Mouse (Mus musculus): Measurements from ENCODE around the gene Capg. TPM values are rescaled to one million over a fixed set of nuclear protein-coding genes. Genes with fewer than 3 reads are reported as not detected.

Gene Capg
- polyA plus RNA-seq, 1 experiment from 2014 or later = 123 TPM

GRCm38 (mm10) chr6:72534035-72534809 lies 10.0 kb upstream of the Capg start:
- H3K9me3 ChIP-seq = no peaks in the 10 kb centered on the region
- no peaks in the 10 kb centered on the region for H3K27me3 ChIP-seq
- H3K4me3 ChIP-seq = no peak overlapping the region
- H3K4me2 ChIP-seq = no peak overlapping the region
- peak; percentile 40; the same call in 1 of the 2 replicates for ATAC-seq (ENCODE audit: insufficient number of reproducible peaks, low FRiP score, low TSS enrichment, low read depth)
- H3K27ac ChIP-seq = peak overlapping the region; percentile 50
- H3K4me1 ChIP-seq = peaks cover 26% of the 10 kb centered on the region
- WGBS = 17% methylated on average over 9 of the region's 9 CpGs
- H3K36me3 ChIP-seq = no peaks in the 10 kb centered on the region
- H3K9ac ChIP-seq = no peak overlapping the region

- Histone ChIP-seq H3K27me3 (no peaks in the 10 kb centered on the region), H3K36me3 (no peaks in the 10 kb centered on the region), H3K27ac (no peak overlapping the region), H3K4me3 (no peak overlapping the region), H3K4me2 (peak overlapping the region; percentile 32; the same call in 1 of the 2 replicates), H3K9ac (no peak overlapping the region), H3K4me1 (peaks cover 26% of the 10 kb centered on the region), H3K9me3 (no peaks in the 10 kb centered on the region)
- no peak for ATAC-seq (ENCODE audit: insufficient number of reproducible peaks, low FRiP score, low TSS enrichment, low read depth)
- 4% methylated on average over 9 of the region's 9 CpGs for WGBS
Measured at GRCm38 (mm10) chr6:72535165-72535564, 9.0 kb upstream of the Capg start.

- no peak overlapping the region for H3K9ac ChIP-seq
- H3K4me1 ChIP-seq = peaks cover 19% of the 10 kb centered on the region
- 0 out of 2 replicates have a peak overlapping the region, but pooled peaks have one; percentile 17 for H3K27ac ChIP-seq
- 39% methylated on average over 10 of the region's 10 CpGs for whole genome bisulfite sequencing
- no peaks in the 10 kb centered on the region for H3K36me3 ChIP-seq
- no peak for ATAC-seq (ENCODE audit: insufficient number of reproducible peaks, low FRiP score, low TSS enrichment, low read depth)
- H3K27me3 ChIP-seq = no peaks in the 10 kb centered on the region
- peak overlapping the region; percentile 77 for H3K4me2 ChIP-seq
- no peaks in the 10 kb centered on the region for H3K9me3 ChIP-seq
- peak overlapping the region; percentile 45 for H3K4me3 ChIP-seq
Measured at GRCm38 (mm10) chr6:72537998-72538500, 6.1 kb upstream of the Capg start.

- H3K27ac ChIP-seq = 0 out of 2 replicates have a peak overlapping the region, but pooled peaks have one; percentile 17
- peak overlapping the region; percentile 43 for H3K9ac ChIP-seq
- under 1% methylated on average over 16 of the region's 16 CpGs for WGBS
- peak overlapping the region; percentile 77 for H3K4me2 ChIP-seq
- ATAC-seq (ENCODE audit: insufficient number of reproducible peaks, low FRiP score, low TSS enrichment, low read depth) = peak; percentile 85
- no peaks in the 10 kb centered on the region for H3K36me3 ChIP-seq
- peak overlapping the region; percentile 45 for H3K4me3 ChIP-seq
- no peaks in the 10 kb centered on the region for H3K9me3 ChIP-seq
- peaks cover 25% of the 10 kb centered on the region for H3K4me1 ChIP-seq
- H3K27me3 ChIP-seq = no peaks in the 10 kb centered on the region
Measured at GRCm38 (mm10) chr6:72538562-72539031, 5.6 kb upstream of the Capg start.

- Histone ChIP-seq H3K27ac (peak overlapping the region; percentile 81), H3K4me3 (no peak overlapping the region), H3K4me2 (no peak overlapping the region), H3K4me1 (peaks cover 28% of the 10 kb centered on the region), H3K9ac (no peak overlapping the region), H3K27me3 (no peaks in the 10 kb centered on the region), H3K9me3 (no peaks in the 10 kb centered on the region), H3K36me3 (no peaks in the 10 kb centered on the region)
- WGBS = 61% methylated on average over 12 of the region's 12 CpGs
- no peak for ATAC-seq (ENCODE audit: insufficient number of reproducible peaks, low FRiP score, low TSS enrichment, low read depth)
Measured at GRCm38 (mm10) chr6:72543265-72543850, 833 bp upstream of the Capg start.

- no peak for ATAC-seq (ENCODE audit: insufficient number of reproducible peaks, low FRiP score, low TSS enrichment, low read depth)
- H3K9me3 ChIP-seq = no peaks in the 10 kb centered on the region
- H3K36me3 ChIP-seq = no peaks in the 10 kb centered on the region
- WGBS = 44% methylated on average over 7 of the region's 7 CpGs
- no peak overlapping the region for H3K4me3 ChIP-seq
- no peak overlapping the region for H3K9ac ChIP-seq
- H3K27me3 ChIP-seq = no peaks in the 10 kb centered on the region
- H3K4me2 ChIP-seq = peak overlapping the region; percentile 12; the same call in 1 of the 2 replicates
- peaks cover 26% of the 10 kb centered on the region for H3K4me1 ChIP-seq
- H3K27ac ChIP-seq = no peak overlapping the region
Measured at GRCm38 (mm10) chr6:72545377-72545776, 1.2 kb downstream of the Capg start.

- no peak for ATAC-seq (ENCODE audit: insufficient number of reproducible peaks, low FRiP score, low TSS enrichment, low read depth)
- Histone ChIP-seq H3K4me1 (peaks cover 37% of the 10 kb centered on the region), H3K27me3 (no peaks in the 10 kb centered on the region), H3K4me3 (no peak overlapping the region), H3K9ac (no peak overlapping the region), H3K27ac (no peak overlapping the region), H3K4me2 (no peak overlapping the region), H3K9me3 (no peaks in the 10 kb centered on the region), H3K36me3 (no peaks in the 10 kb centered on the region)
- WGBS = 94% methylated on average over 2 of the region's 2 CpGs
Measured at GRCm38 (mm10) chr6:72547121-72547520, 2.9 kb downstream of the Capg start.

GRCm38 (mm10) chr6:72547862-72548261 lies 3.7 kb downstream of the Capg start:
- no peaks in the 10 kb centered on the region for H3K9me3 ChIP-seq
- H3K4me2 ChIP-seq = no peak overlapping the region
- H3K9ac ChIP-seq = no peak overlapping the region
- no peak overlapping the region for H3K27ac ChIP-seq
- no peaks in the 10 kb centered on the region for H3K27me3 ChIP-seq
- H3K36me3 ChIP-seq = no peaks in the 10 kb centered on the region
- peaks cover 44% of the 10 kb centered on the region for H3K4me1 ChIP-seq
- 94% methylated on average over 3 of the region's 3 CpGs for WGBS
- H3K4me3 ChIP-seq = no peak overlapping the region
- ATAC-seq (ENCODE audit: insufficient number of reproducible peaks, low FRiP score, low TSS enrichment, low read depth) = no peak

- Histone ChIP-seq H3K27me3 (no peaks in the 10 kb centered on the region), H3K9me3 (no peaks in the 10 kb centered on the region), H3K9ac (no peak overlapping the region), H3K4me2 (peak overlapping the region; percentile 15; the same call in 1 of the 2 replicates), H3K4me1 (peaks cover 42% of the 10 kb centered on the region), H3K27ac (peak overlapping the region; percentile 59), H3K4me3 (no peak overlapping the region), H3K36me3 (no peaks in the 10 kb centered on the region)
- peak; percentile 21; the same call in 1 of the 2 replicates for ATAC-seq (ENCODE audit: insufficient number of reproducible peaks, low FRiP score, low TSS enrichment, low read depth)
- 49% methylated on average over 9 of the region's 9 CpGs for WGBS
Measured at GRCm38 (mm10) chr6:72549041-72549580, 4.9 kb downstream of the Capg start.

GRCm38 (mm10) chr6:72550025-72550424 lies 5.8 kb downstream of the Capg start:
- no peak overlapping the region for H3K4me3 ChIP-seq
- no peak overlapping the region for H3K9ac ChIP-seq
- H3K27ac ChIP-seq = peak overlapping the region; percentile 59; the same call in 1 of the 2 replicates
- no peaks in the 10 kb centered on the region for H3K9me3 ChIP-seq
- 57% methylated on average over 6 of the region's 6 CpGs for WGBS
- peaks cover 35% of the 10 kb centered on the region for H3K4me1 ChIP-seq
- no peak for ATAC-seq (ENCODE audit: insufficient number of reproducible peaks, low FRiP score, low TSS enrichment, low read depth)
- H3K36me3 ChIP-seq = no peaks in the 10 kb centered on the region
- no peaks in the 10 kb centered on the region for H3K27me3 ChIP-seq
- peak overlapping the region; percentile 15; the same call in 1 of the 2 replicates for H3K4me2 ChIP-seq

- Histone ChIP-seq H3K27me3 (no peaks in the 10 kb centered on the region), H3K4me2 (no peak overlapping the region), H3K9ac (no peak overlapping the region), H3K27ac (no peak overlapping the region), H3K4me3 (no peak overlapping the region), H3K9me3 (no peaks in the 10 kb centered on the region), H3K36me3 (no peaks in the 10 kb centered on the region), H3K4me1 (peaks cover 30% of the 10 kb centered on the region)
- ATAC-seq (ENCODE audit: insufficient number of reproducible peaks, low FRiP score, low TSS enrichment, low read depth) = no peak
- WGBS = 84% methylated on average over 10 of the region's 10 CpGs
Measured at GRCm38 (mm10) chr6:72550503-72551100, 6.4 kb downstream of the Capg start.

All from limb, embryonic 15.5 days (tissue).